Mouse (Mus musculus): ENCODE data around the gene Nemp1. TPM values are rescaled to one million over a fixed set of nuclear protein-coding genes. Genes with fewer than 3 reads are reported as not detected.

Nemp1 gene
- total RNA-seq, 1 experiment = 23.6 TPM

DNA sequence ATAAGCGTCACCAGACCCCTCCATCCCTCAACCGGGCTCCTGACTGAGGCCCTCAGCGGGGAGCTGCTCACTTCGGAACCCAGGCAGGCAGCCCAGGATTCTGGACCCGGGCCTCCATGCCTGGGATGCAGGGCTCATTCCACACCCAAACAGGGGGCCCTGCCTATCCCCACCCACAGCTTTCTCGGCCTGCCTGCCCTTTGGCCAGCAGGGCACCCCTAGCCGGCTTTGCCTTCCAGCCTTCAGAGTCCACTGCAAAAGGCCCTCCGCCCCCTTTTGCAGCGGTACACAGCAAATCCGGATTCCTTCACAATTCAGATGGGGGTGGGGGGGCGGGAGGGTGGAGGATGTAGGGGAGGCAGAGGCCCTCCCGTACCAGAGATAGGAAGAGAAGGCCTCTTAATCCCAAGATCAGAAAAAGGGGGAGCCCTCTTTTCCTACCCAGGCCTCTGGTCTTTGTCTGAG is 46.7 kb upstream of the Nemp1 start:
- Histone ChIP-seq H3K9ac (ENCODE audit: insufficient read depth, low read depth, low read length, poor library complexity, severe bottlenecking) (no peak overlapping the region), H3K4me1 (ENCODE audit: control insufficient read depth in 2 of 2, insufficient read depth in 2 of 2, low read length in 2 of 2, poor library complexity in 1 of 2) (peaks cover 9 to 22% of the 10 kb centered on the region in 2 experiments; a peak in 3 of 4 replicates), H3K36me3 (ENCODE audit: control insufficient read depth, insufficient read depth, low read length, poor library complexity, severe bottlenecking) (no peaks in the 10 kb centered on the region), H3K9me3 (ENCODE audit: control insufficient read depth, insufficient read depth, low read depth, low read length) (no peaks in the 10 kb centered on the region), H3K27ac (ENCODE audit: insufficient read depth, low read depth, low read length, poor library complexity, severe bottlenecking) (no peak overlapping the region), H3K4me3 (ENCODE audit: insufficient read depth in 1 of 2, low read depth in 1 of 2, low read length in 2 of 2, poor library complexity in 1 of 2, severe bottlenecking in 1 of 2) (peak overlapping the region; percentile 66 to 72)
- in situ Hi-C loops (cut with MboI; ENCODE audit: low sequenced_read_pairs in 2 of 2, unreplicated experiment in 2 of 2) = no loop called here
- TF ChIP-seq CHD2 (IDR thresholded peaks at IDR 0.05; ENCODE audit: low read depth, low read length) (no peak), MAFK (IDR thresholded peaks at IDR 0.05; ENCODE audit: insufficient read depth, low read depth, low read length) (no peak), ZC3H11A (IDR thresholded peaks at IDR 0.05; ENCODE audit: borderline replicate concordance, low read depth, low read length) (no peak), HCFC1 (IDR thresholded peaks at IDR 0.05; ENCODE audit: borderline replicate concordance, insufficient read depth, low read length) (no peak), ZNF384 (IDR thresholded peaks at IDR 0.05; ENCODE audit: low read depth, low read length) (no peak)
- no peak for DNase-seq (ENCODE audit: low read depth, low spot score)

GRCm38 (mm10) chr10:127620406-127621190 is 46.1 kb upstream of the Nemp1 start, which contains the start of gene Lrp1:
TSS of gene Lrp1 (minus strand) at chr10:127621148.
- no peak for TF ChIP-seq HCFC1 (IDR thresholded peaks at IDR 0.05; ENCODE audit: borderline replicate concordance, insufficient read depth, low read length)
- no peak for TF ChIP-seq ZNF384 (IDR thresholded peaks at IDR 0.05; ENCODE audit: low read depth, low read length)
- TF ChIP-seq MAFK (IDR thresholded peaks at IDR 0.05; ENCODE audit: insufficient read depth, low read depth, low read length) = no peak
- no peak for TF ChIP-seq CHD2 (IDR thresholded peaks at IDR 0.05; ENCODE audit: low read depth, low read length)
- no peak for TF ChIP-seq ZC3H11A (IDR thresholded peaks at IDR 0.05; ENCODE audit: borderline replicate concordance, low read depth, low read length)
- Histone ChIP-seq H3K4me3 (ENCODE audit: insufficient read depth in 1 of 2, low read depth in 1 of 2, low read length in 2 of 2, poor library complexity in 1 of 2, severe bottlenecking in 1 of 2) (peak within 1 kb of the TSS; percentile 66 to 72), H3K36me3 (ENCODE audit: control insufficient read depth, insufficient read depth, low read length, poor library complexity, severe bottlenecking) (no peaks in the 10 kb centered on the region), H3K4me1 (ENCODE audit: control insufficient read depth in 2 of 2, insufficient read depth in 2 of 2, low read length in 2 of 2, poor library complexity in 1 of 2) (peaks cover 6 to 19% of the 10 kb centered on the region in 2 experiments; a peak in 3 of 4 replicates), H3K27ac (ENCODE audit: insufficient read depth, low read depth, low read length, poor library complexity, severe bottlenecking) (peak within 1 kb of the TSS; percentile 43; the same call in 1 of the 2 replicates), H3K9ac (ENCODE audit: insufficient read depth, low read depth, low read length, poor library complexity, severe bottlenecking) (peak within 1 kb of the TSS; percentile 61; the same call in 1 of the 2 replicates), H3K9me3 (ENCODE audit: control insufficient read depth, insufficient read depth, low read depth, low read length) (no peaks in the 10 kb centered on the region)
- in situ Hi-C loops (cut with MboI; ENCODE audit: low sequenced_read_pairs in 2 of 2, unreplicated experiment in 2 of 2) = no loop called here
- DNase-seq (ENCODE audit: low read depth, low spot score) = no peak

GRCm38 (mm10) chr10:127621191-127622056 is 45.3 kb upstream of the Nemp1 start:
- TF ChIP-seq MAFK (IDR thresholded peaks at IDR 0.05; ENCODE audit: insufficient read depth, low read depth, low read length) (no peak), HCFC1 (IDR thresholded peaks at IDR 0.05; ENCODE audit: borderline replicate concordance, insufficient read depth, low read length) (peak; percentile 43; the same call in 1 of the 2 replicates), ZC3H11A (IDR thresholded peaks at IDR 0.05; ENCODE audit: borderline replicate concordance, low read depth, low read length) (no peak)
- peak; percentile 91 for DNase-seq (ENCODE audit: low read depth, low spot score)
- no peaks in the 10 kb centered on the region for H3K36me3 ChIP-seq (ENCODE audit: control insufficient read depth, insufficient read depth, low read length, poor library complexity, severe bottlenecking)
- H3K9ac ChIP-seq (ENCODE audit: insufficient read depth, low read depth, low read length, poor library complexity, severe bottlenecking) = peak overlapping the region; percentile 47; the same call in 1 of the 2 replicates
- no peaks in the 10 kb centered on the region; the same call in 1 of the 2 replicates for H3K9me3 ChIP-seq (ENCODE audit: control insufficient read depth, insufficient read depth, low read depth, low read length)
- H3K27ac ChIP-seq (ENCODE audit: insufficient read depth, low read depth, low read length, poor library complexity, severe bottlenecking) = peak overlapping the region; percentile 43; the same call in 1 of the 2 replicates
- in situ Hi-C loops (cut with MboI; ENCODE audit: low sequenced_read_pairs in 2 of 2, unreplicated experiment in 2 of 2) = no loop called here
- peak overlapping the region; percentile 66 to 72 for H3K4me3 ChIP-seq (ENCODE audit: insufficient read depth in 1 of 2, low read depth in 1 of 2, low read length in 2 of 2, poor library complexity in 1 of 2, severe bottlenecking in 1 of 2)
- peaks cover 4 to 14% of the 10 kb centered on the region in 2 experiments; a peak in 3 of 4 replicates for H3K4me1 ChIP-seq (ENCODE audit: control insufficient read depth in 2 of 2, insufficient read depth in 2 of 2, low read length in 2 of 2, poor library complexity in 1 of 2)

GRCm38 (mm10) chr10:127622057-127622392 is 44.7 kb upstream of the Nemp1 start:
- in situ Hi-C loops (cut with MboI; ENCODE audit: low sequenced_read_pairs in 2 of 2, unreplicated experiment in 2 of 2) = no loop called here
- Histone ChIP-seq H3K27ac (ENCODE audit: insufficient read depth, low read depth, low read length, poor library complexity, severe bottlenecking) (no peak overlapping the region), H3K4me3 (ENCODE audit: insufficient read depth in 1 of 2, low read depth in 1 of 2, low read length in 2 of 2, poor library complexity in 1 of 2, severe bottlenecking in 1 of 2) (peak overlapping the region; percentile 63 to 72), H3K9me3 (ENCODE audit: control insufficient read depth, insufficient read depth, low read depth, low read length) (no peaks in the 10 kb centered on the region; the same call in 1 of the 2 replicates), H3K4me1 (ENCODE audit: control insufficient read depth in 2 of 2, insufficient read depth in 2 of 2, low read length in 2 of 2, poor library complexity in 1 of 2) (peaks cover 1 to 14% of the 10 kb centered on the region in 2 experiments; a peak in 2 of 4 replicates), H3K9ac (ENCODE audit: insufficient read depth, low read depth, low read length, poor library complexity, severe bottlenecking) (no peak overlapping the region; the same call in 1 of the 2 replicates), H3K36me3 (ENCODE audit: control insufficient read depth, insufficient read depth, low read length, poor library complexity, severe bottlenecking) (no peaks in the 10 kb centered on the region)
- no peak for TF ChIP-seq ZNF384 (IDR thresholded peaks at IDR 0.05; ENCODE audit: low read depth, low read length)
- TF ChIP-seq CHD2 (IDR thresholded peaks at IDR 0.05; ENCODE audit: low read depth, low read length) = no peak
- no peak for TF ChIP-seq HCFC1 (IDR thresholded peaks at IDR 0.05; ENCODE audit: borderline replicate concordance, insufficient read depth, low read length)
- TF ChIP-seq MAFK (IDR thresholded peaks at IDR 0.05; ENCODE audit: insufficient read depth, low read depth, low read length) = no peak
- TF ChIP-seq ZC3H11A (IDR thresholded peaks at IDR 0.05; ENCODE audit: borderline replicate concordance, low read depth, low read length) = no peak
- DNase-seq (ENCODE audit: low read depth, low spot score) = no peak
